Mouse (Mus musculus): Measurements from ENCODE around the gene Sft2d2.

GRCm38 (mm10) chr1:165190068-165190467 lies 4.2 kb downstream of the Sft2d2 start:
- TF ChIP-seq CTCF (IDR thresholded peaks at IDR 0.05), result no peak
- TF ChIP-seq EP300 (IDR thresholded peaks at IDR 0.05), result no peak

Data from lung, postnatal 0 days (tissue).